ENCODE assay signal across 8 mouse cellular contexts in genomic region chr13:60480731-60481431, GRCm38 (mm10).
DNase-seq lines count a peak whose midpoint lies in the region; ATAC-seq lines count a peak whose summit lies in the region.

No protein-coding gene starts in this region.

- H3K27ac ChIP-seq in lung, embryonic 15.5 days = peak overlapping the region; percentile 72
- no peak overlapping the region for H3K27ac ChIP-seq in heart, embryonic 14.5 days (replicated peaks in 1 of 2; ENCODE audit: control insufficient read depth in 1 of 2, insufficient read depth in 1 of 2, low read depth in 2 of 2, low read length in 2 of 2)
- H3K27ac ChIP-seq in midbrain, embryonic 12.5 days (replicated peaks) = no peak overlapping the region

- H3K36me3 ChIP-seq in lung, embryonic 15.5 days = no peaks in the 10 kb centered on the region
- H3K36me3 ChIP-seq in heart, embryonic 14.5 days (ENCODE audit: control insufficient read depth, insufficient read depth, low read length) = no peaks in the 10 kb centered on the region
- H3K36me3 ChIP-seq in midbrain, embryonic 12.5 days = no peaks in the 10 kb centered on the region

- peak; percentile 59 for ATAC-seq in lung, embryonic 15.5 days (ENCODE audit: borderline replicate concordance, extremely low read depth, low FRiP score, low TSS enrichment)
- no peak for ATAC-seq in heart, embryonic 14.5 days (ENCODE audit: insufficient number of reproducible peaks, insufficient read depth, low FRiP score, low read depth)
- 0 out of 2 replicates have a peak, but pooled peaks have one; percentile 35 for ATAC-seq in midbrain, embryonic 12.5 days (ENCODE audit: low FRiP score, low read depth)

- 9% methylated on average over 21 of the region's 21 CpGs for WGBS in lung, embryonic 15.5 days
- 8% methylated on average over 21 of the region's 21 CpGs for WGBS in heart, embryonic 14.5 days
- 4% methylated on average over 21 of the region's 21 CpGs for WGBS in midbrain, embryonic 12.5 days

- no peak for DNase-seq in lung, postnatal 14 days
- DNase-seq in kidney, postnatal 10 days = peak; percentile 62
- no peak for DNase-seq in cerebellum, adult 9-10 months
- no peak for DNase-seq in left cerebral cortex, adult 9 months (ENCODE audit: low spot score in 2 of 2)
- no peak for DNase-seq in spleen, postnatal 14 days (ENCODE audit: low spot score in 2 of 2)

- peak overlapping the region; percentile 31; the same call in 1 of the 2 replicates for H3K9ac ChIP-seq in lung, embryonic 15.5 days
- H3K9ac ChIP-seq in heart, embryonic 14.5 days (ENCODE audit: low read length) = no peak overlapping the region; the same call in 1 of the 2 replicates
- H3K9ac ChIP-seq in midbrain, embryonic 12.5 days (replicated peaks) = no peak overlapping the region

- no peaks in the 10 kb centered on the region for H3K9me3 ChIP-seq in lung, embryonic 15.5 days
- H3K9me3 ChIP-seq in heart, embryonic 14.5 days (ENCODE audit: control insufficient read depth, low read length) = no peaks in the 10 kb centered on the region
- H3K9me3 ChIP-seq in midbrain, embryonic 12.5 days = no peaks in the 10 kb centered on the region

- H3K4me2 ChIP-seq in lung, embryonic 15.5 days = peak overlapping the region; percentile 75
- peak overlapping the region; percentile 74 for H3K4me2 ChIP-seq in heart, embryonic 14.5 days (ENCODE audit: low read length)
- peak overlapping the region; percentile 42 for H3K4me2 ChIP-seq in midbrain, embryonic 12.5 days (replicated peaks)

- H3K27me3 ChIP-seq in lung, embryonic 15.5 days = peaks cover 9% of the 10 kb centered on the region; the same call in 1 of the 2 replicates
- H3K27me3 ChIP-seq in heart, embryonic 14.5 days (ENCODE audit: control insufficient read depth, insufficient read depth, low read length) = no peaks in the 10 kb centered on the region; the same call in 1 of the 2 replicates
- H3K27me3 ChIP-seq in midbrain, embryonic 12.5 days = peaks cover 53% of the 10 kb centered on the region

- peaks cover 25% of the 10 kb centered on the region for H3K4me1 ChIP-seq in lung, embryonic 15.5 days
- peaks cover 9 to 18% of the 10 kb centered on the region in 2 experiments for H3K4me1 ChIP-seq in heart, embryonic 14.5 days (ENCODE audit: control insufficient read depth in 2 of 2, insufficient read depth in 2 of 2, low read length in 2 of 2)
- peaks cover 26% of the 10 kb centered on the region for H3K4me1 ChIP-seq in midbrain, embryonic 12.5 days

- H3K4me3 ChIP-seq in lung, embryonic 15.5 days = peak overlapping the region; percentile 25
- H3K4me3 ChIP-seq in heart, embryonic 14.5 days (ENCODE audit: control insufficient read depth in 1 of 2, insufficient read depth in 1 of 2, low read depth in 1 of 2, low read length in 2 of 2) = peak overlapping the region; percentile 30 to 36
- H3K4me3 ChIP-seq in midbrain, embryonic 12.5 days = 0 out of 2 replicates have a peak overlapping the region, but pooled peaks have one; percentile 13
